Mouse (Mus musculus) embryo, embryonic 9.5 days (tissue): ENCODE results near the gene Hyal6.

Experiments used
- DNase-seq: peaks from one replicate; pipeline ENCODE4 v3.0.0-alpha.2; 2017; ENCODE audit errors: extremely low spot score

Hyal6 gene

GRCm38 (mm10) chr6:24732945-24733344 is at the start of gene Hyal6:
Gene Hyal6 (plus strand): TSS chr6:24733245.
- no peak for DNase-seq

GRCm38 (mm10) chr6:24687871-24688270 is 45.2 kb upstream of the Hyal6 start:
- DNase-seq: no peak

- no peak for DNase-seq
These were observed 38.3 kb upstream of the Hyal6 start for GRCm38 (mm10) chr6:24694455-24695410.

- no peak for DNase-seq
These were observed 36.9 kb upstream of the Hyal6 start for GRCm38 (mm10) chr6:24696117-24696516.

DNA sequence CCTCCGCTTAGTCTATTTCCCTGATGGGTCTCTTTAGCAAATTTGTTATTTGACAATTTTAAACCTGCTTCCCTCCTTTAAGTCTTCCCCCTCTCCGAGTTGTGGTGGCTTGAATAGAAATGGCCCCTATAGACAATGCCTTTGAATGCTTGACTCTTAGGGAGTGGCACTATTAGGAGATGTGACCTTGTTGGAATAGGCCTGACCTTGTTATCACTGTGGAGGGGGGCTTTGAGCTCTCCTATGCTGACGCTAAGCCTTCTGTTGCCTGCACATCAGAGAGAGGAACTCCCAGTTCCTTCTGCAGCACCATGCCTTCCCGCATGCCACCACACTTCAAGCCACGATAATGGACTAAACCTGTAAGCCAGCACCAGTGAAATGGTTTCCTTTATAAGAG is 35.8 kb upstream of the Hyal6 start:
- DNase-seq: no peak

GRCm38 (mm10) chr6:24707090-24707489 is 26.0 kb upstream of the Hyal6 start:
- no peak for DNase-seq

DNA sequence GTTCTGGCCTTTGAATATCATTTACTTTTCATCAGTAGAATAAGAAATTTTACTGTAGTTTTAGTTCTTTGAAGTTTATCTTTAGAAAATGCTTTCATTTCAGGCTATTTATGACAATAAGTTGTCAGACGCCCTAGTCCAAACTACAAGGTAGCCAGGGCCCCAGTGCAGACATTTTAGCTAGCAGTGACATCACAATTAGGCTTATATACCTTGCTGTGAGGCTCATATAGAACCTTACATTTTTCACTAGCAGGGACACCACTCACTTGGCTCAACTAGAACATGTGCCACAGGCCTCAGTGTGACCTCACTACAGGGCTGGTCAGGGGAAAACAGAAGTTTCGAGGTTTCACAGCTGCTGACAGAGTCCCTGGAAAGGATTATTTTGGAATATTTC is 25.5 kb upstream of the Hyal6 start:
- no peak for DNase-seq

- DNase-seq: peak; percentile 13
These were observed 11.5 kb upstream of the Hyal6 start for GRCm38 (mm10) chr6:24721317-24722099.

DNA sequence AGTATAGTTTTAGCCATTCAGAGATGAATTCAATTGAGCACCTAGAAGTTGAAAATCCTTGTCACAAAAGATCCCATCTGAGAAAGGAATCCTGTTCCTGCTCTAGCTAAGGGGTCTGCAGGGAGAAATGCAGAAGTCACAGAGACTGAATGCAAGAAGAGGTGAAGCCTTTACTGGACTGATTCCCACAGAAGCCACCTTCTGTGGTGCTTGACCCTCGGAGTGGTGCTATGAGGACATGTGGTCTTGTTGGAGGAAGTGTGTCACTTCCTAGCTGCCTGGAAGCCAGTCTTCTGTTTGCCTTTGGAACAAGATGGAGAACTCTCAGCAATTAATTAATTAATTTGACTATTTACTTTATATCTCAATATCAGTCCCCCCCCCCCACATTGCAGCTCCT is 4.9 kb upstream of the Hyal6 start:
- DNase-seq: no peak

GRCm38 (mm10) chr6:24734565-24734964 is 1.5 kb downstream of the Hyal6 start:
- no peak for DNase-seq

DNA sequence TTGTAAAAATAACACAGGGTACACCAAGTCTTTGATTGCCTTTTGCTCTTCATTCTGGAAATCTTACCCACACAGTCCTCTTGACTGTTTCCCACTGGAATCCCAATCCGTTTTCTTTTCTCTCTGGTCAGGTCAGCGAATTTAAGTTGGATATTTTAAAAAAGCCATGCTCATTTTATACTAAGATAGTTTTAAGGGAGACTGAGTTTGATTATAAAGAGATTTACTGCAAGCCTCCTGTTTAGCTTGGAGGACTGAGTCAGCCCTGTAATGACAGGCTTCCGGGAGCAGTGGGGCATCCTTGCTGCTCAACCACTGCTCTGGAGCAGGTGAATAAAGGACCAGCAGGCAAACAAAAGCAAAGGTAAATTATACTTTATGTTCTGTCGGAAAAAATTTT is 15.0 kb downstream of the Hyal6 start, which contains the start of gene Hyal4:
Gene Hyal4 (plus strand): TSS at position 301 of the 400 bp plus-strand sequence.
- no peak for DNase-seq

DNA sequence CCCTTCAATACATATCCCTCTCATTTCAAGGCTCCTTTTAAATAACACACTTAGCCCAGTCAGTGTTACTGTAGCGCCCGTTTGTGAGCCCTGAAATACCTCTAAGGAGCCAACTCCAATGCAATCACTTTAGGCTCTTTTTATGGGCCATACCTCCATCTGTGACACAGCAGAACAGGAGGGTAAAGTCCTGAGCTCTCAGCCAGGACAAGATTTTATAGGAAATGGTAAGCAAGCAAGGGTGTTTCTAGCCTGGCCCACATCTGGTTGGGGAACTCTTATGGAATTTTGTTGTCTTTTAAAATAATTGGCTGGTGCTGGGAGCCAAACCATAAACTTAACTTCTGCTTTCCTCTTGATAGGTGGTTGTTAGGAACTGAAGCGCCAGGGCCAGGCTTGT is 26.2 kb downstream of the Hyal6 start:
- DNase-seq: no peak

- DNase-seq: no peak
These were observed 33.2 kb downstream of the Hyal6 start for GRCm38 (mm10) chr6:24766261-24766660.

GRCm38 (mm10) chr6:24779182-24779581 is 46.1 kb downstream of the Hyal6 start:
- DNase-seq: no peak

DNA sequence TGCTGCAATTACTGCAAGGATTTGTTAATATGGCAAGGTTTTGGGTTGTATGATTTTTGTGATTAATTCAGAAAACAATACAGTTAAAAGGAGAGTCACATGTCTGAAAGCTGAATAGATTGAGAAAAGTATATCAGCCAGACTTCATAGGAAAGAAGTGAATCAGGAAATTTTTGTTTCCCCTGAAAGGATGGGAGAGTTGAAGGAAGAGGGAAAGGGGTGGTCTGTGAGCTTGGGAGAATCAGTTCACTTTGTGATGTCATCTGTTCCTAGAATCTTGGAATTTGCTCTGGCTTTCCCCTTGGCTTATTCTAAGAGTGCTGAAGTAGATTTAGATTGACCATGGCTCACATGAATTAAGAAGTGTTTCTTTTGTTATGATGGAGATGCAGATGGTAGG is 57.8 kb downstream of the Hyal6 start, which contains the start of gene Spam1:
Gene Spam1 (plus strand): TSS at position 301 of the 400 bp plus-strand sequence.
- DNase-seq: no peak
